Mouse (Mus musculus) CH12.LX (cell line): ENCODE data around the gene E4f1.

Experiments used
- CTCF ChIP-seq, 2 experiments: IDR thresholded peaks in 1 of 2; conservative IDR thresholded peaks in 1 of 2; 2 replicates each; pipeline ENCODE4 v1.5.1; 2011 to 2012; ENCODE audit warnings: low read depth in 2 of 2, low read length in 2 of 2, improper control_type of control experiment in 1 of 2, inconsistent platforms in 1 of 2, mild to moderate bottlenecking in 1 of 2, moderate library complexity in 1 of 2
- JUND ChIP-seq: conservative IDR thresholded peaks from 2 replicates; pipeline ENCODE4 v1.6.1; 2011; ENCODE audit warnings: low read depth, low read length, improper control_type of control experiment
- MEF2A ChIP-seq: IDR thresholded peaks from 2 replicates; pipeline ENCODE4 v1.6.1; 2014; ENCODE audit warnings: low read depth, mild to moderate bottlenecking, inconsistent platforms, low read length, improper control_type of control experiment, borderline replicate concordance
- POLR2A ChIP-seq: IDR thresholded peaks from 2 replicates; pipeline ENCODE4 v1.6.1; 2011; ENCODE audit warnings: low read depth, mild to moderate bottlenecking, improper control_type of control experiment, low read length
- ZNF384 ChIP-seq: IDR thresholded peaks from 2 replicates; pipeline ENCODE4 v1.6.1; 2012; ENCODE audit warnings: low read depth, low read length, improper control_type of control experiment, inconsistent platforms

GRCm38 (mm10) chr17:24451220-24451619 is 18.9 kb downstream of the E4f1 start:
- no peak for TF ChIP-seq POLR2A
- TF ChIP-seq JUND, result no peak
- TF ChIP-seq MEF2A, result no peak
- TF ChIP-seq CTCF (conservative IDR thresholded peaks at IDR 0.05 in 1 of 2, IDR thresholded peaks at IDR 0.05 in 1 of 2; ENCODE audit: low read depth in 2 of 2, low read length in 2 of 2), result no peak
- TF ChIP-seq ZNF384, result no peak
